Mouse (Mus musculus) heart, adult 2 months (tissue): ENCODE results near the gene Ankrd34a.

ENCODE experiments used
- CTCF ChIP-seq: fragments of 200-600 bp; IDR thresholded peaks from 2 replicates; pipeline ENCODE4 v1.8.1; 2022; ENCODE audit warnings: antibody characterized with exemption, mild to moderate bottlenecking, moderate library complexity
- POLR2A ChIP-seq: fragments of 200-500 bp; IDR thresholded peaks from 2 replicates; pipeline ENCODE4 v1.6.1; 2011; ENCODE audit warnings: mild to moderate bottlenecking, low read depth, low read length, control low read depth; ENCODE audit not compliant: insufficient read depth

DNA sequence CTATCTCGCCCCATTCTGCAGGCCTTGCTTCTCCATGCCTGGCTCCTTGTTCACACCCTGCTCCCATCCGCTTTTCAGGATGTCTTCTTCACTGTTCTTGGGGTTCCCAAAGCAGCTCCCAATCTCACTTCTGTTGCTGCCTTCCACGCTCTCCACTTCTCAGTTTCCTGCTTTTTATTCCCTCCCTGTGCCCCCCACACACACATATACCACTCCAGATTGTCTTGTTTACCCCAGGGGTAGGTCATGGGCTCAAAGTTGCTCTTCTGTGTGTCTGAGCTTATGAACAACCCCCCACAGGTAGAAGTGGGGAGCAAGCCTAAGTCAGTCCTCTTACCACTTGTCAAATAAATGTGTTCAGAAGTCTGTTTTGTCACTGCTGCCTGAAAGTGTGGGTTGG lies 3.0 kb downstream of the Ankrd34a start:
- TF ChIP-seq CTCF (no peak), POLR2A (no peak)
